Mouse (Mus musculus) lung, adult 18-20 months (tissue): ENCODE measurements at regions not wholly inside any gene's neighbourhood (a gene's known extent, or its start where the extent isn't known, plus 50 kb on each side); places are given as distances from the start of the nearest gene placed in this dataset.

ENCODE experiments used
- DNase-seq, 2 experiments: peaks; one replicate each; pipeline ENCODE4 v3.0.0; 2022; ENCODE audit warnings: mixed read lengths in 2 of 2

GRCm38 (mm10) chr9:52841105-52841504 is 161.5 kb upstream of the AI593442 start:
- no peak for DNase-seq

- DNase-seq, result no peak
Observed at GRCm38 (mm10) chr9:52839996-52840395, 160.4 kb upstream of the AI593442 start.

- DNase-seq, result no peak
Observed at GRCm38 (mm10) chr9:52836151-52836630, 156.6 kb upstream of the AI593442 start.

- no peak for DNase-seq
Observed at GRCm38 (mm10) chr9:52835481-52836150, 156.0 kb upstream of the AI593442 start.

DNA sequence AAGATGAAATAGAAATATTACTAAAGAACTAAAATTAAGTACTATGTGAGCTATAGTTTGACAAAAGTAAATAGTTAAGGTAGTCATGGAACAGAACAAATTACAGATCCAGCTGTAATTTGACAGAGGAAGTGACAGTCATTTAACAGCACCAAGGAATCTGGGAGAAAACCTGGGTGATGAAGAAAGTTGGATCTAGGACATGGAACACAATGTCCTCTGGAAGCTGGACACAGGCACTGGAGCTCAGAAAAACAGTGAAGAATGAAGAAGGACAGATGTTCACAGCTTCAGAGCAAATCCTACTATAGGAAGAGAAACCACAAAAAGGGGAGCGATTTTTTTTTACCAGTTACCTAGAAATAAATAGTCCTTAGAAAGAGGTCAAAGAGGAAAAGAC is 147.2 kb upstream of the AI593442 start:
- no peak for DNase-seq

DNA sequence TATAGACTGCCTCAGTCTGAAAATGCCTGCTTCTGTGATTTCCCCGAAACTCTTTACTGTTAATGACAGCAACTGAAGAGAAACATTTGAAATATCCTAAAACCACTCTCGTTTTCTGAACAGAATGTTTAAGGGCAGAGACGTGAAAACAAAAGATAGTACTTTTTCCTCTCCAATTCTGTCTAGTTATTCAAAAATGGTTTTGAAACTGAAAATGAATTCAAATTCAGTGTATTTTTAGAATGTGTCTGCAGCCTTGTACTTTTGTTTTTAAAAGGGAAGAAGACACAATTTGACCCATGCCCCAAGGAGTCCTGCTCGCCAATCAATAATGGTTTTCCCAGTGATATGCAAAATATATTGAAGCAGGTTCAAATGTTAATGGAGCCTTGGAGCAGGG is 136.7 kb upstream of the AI593442 start:
- no peak for DNase-seq

DNA sequence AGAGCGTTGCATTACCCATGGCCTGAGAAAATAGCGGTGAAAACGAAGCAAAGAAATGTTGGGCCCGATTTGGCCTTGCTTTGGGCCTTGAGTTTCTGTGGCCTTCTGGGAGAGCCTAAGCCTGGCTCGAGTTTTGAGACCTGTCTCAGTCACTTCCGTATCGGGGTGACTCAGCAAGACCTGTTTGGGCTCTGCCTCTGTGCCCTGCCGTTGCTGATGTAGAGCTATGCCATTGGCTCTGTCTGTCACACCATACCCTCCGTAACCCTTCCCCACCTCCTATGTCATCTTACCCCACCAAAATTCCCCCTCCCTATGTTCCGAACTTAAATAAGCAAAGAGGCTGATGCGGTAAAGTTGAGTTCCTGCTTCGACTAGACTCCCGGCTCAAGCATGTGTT is 123.4 kb upstream of the AI593442 start:
- no peak for DNase-seq

- no peak for DNase-seq
Observed at GRCm38 (mm10) chr9:52801801-52802200, 122.2 kb upstream of the AI593442 start.

DNA sequence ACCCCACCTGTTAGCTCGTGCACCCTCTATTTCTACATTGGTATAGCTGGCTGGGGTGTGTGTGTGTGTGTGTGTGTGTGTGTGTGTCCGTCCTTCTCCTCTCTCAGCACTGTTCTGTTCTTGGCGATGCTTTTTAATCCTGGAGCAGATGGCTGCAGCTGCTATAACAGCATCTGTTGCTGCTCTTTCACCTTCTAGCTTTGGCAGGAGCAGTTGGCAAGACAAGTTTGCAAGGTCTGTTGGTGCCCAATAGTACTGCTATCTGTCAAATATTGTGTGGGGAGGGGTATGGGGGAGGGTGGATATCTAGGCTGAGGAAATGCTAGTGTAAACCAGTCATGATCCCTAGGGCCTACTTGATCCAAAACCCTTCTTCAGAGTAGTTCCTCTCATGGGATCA is 120.9 kb upstream of the AI593442 start:
- peak; percentile 3 to 12 for DNase-seq

DNA sequence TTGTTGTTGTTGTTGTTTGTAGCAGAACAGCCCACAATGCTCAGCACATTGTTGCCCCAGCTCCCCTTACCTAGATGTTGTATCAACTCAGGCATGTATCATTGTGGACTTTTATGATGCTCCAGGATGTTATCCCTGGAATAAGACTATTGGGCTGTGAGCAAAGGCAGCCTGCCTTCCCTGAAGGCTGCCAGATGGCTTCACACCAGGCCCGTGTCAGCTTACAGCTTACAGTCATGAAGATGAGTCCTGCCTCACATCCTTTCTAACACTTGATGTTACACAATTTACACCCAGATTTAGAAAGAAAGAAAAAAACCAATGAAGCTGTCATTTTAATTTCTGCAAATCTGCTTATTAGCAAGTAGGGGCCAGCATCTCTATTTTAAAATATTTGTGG is 113.0 kb upstream of the AI593442 start:
- DNase-seq, result no peak

DNA sequence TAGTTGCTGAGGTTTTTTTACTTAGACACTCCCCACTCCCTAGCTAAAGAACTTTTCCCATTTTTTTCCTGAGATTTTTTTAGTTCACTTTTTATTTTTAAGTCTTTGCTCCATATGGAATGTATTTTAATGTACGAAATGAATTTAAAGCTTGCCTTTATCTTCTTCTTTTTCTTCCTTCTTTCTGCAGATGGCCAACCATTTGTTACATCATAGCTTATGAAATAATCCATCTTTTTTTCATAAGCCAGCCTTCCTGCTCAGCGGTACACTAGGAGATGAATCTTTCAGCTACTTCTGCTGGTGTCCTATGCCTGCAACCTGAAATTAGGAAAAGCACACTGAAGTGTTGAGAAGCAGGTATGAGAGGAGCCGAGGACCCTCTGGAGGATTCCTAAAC is 102.9 kb upstream of the AI593442 start:
- DNase-seq, result no peak

GRCm38 (mm10) chr9:52776542-52776941 is 97.0 kb upstream of the AI593442 start:
- no peak for DNase-seq

- no peak for DNase-seq
Observed at GRCm38 (mm10) chr9:52775232-52775631, 95.7 kb upstream of the AI593442 start.

DNA sequence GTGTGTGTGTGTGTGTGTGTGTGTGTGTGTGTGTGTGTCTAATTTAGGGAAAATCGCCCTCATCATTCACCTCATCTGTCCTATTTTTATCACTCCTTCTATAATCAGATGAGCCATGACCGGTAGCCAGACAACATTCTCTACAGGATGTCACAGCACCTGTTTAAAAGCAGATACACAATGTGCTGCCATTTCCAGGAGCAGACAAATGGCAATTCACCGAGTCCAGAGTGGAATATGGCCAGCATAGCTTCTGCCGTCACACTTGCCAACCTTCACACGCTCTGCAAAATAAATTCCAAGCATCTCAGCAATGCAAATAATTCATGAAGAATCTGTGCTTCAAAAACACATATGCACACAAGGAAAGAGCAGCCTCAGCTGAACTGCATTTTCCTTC is 88.5 kb upstream of the AI593442 start:
- DNase-seq, result peak in 1 of 2 experiments; percentile 2

GRCm38 (mm10) chr9:52765809-52766208 is 86.2 kb upstream of the AI593442 start:
- DNase-seq, result no peak

DNA sequence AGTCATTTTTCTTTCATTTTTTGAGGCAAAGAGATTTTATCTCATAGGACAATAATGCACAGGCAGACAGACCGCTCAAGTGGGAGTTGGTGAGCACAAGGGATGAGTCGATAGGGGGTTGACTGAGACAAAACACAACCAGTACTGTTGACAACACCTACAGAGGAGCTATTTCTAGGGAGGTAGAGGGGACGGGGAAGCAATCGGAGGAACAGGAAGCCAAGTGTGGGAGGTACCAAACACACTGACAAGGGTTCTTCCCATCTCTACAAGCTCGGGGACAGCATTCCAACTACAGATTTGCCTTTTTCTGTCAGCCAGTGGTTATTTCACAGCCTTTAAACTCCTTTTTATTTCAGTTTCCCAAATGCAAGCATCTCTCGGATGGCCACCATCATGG is 83.3 kb upstream of the AI593442 start:
- no peak for DNase-seq

GRCm38 (mm10) chr9:52761257-52761656 is 81.7 kb upstream of the AI593442 start:
- DNase-seq, result no peak

- no peak for DNase-seq
Observed at GRCm38 (mm10) chr9:52748366-52748765, 68.8 kb upstream of the AI593442 start.

GRCm38 (mm10) chr9:52738560-52739100 is 59.0 kb upstream of the AI593442 start:
- no peak for DNase-seq
